Mouse (Mus musculus) liver, embryonic 16.5 days (tissue): ENCODE measurements at regions not wholly inside any gene's neighbourhood (a gene's known extent, or its start where the extent isn't known, plus 50 kb on each side); places are given as distances from the start of the nearest gene placed in this dataset.

ENCODE experiments used
- ATAC-seq: fragments of 200-750 bp; cut with Nextera tagmentation; 2 replicates; pipeline ENCODE4 v1.8.0; 2017; ENCODE audit warnings: low read depth, mild to moderate bottlenecking, moderate number of reproducible peaks, moderate library complexity
- H3K27ac ChIP-seq: fragments of 300-500 bp; sonication (generic); 2 replicates; pipeline ENCODE4 v1.5.1; 2014; ENCODE audit warnings: mild to moderate bottlenecking, low read length
- H3K27me3 ChIP-seq: fragments of 300-500 bp; sonication (generic); 2 replicates; pipeline ENCODE4 v1.6.1; 2014; ENCODE audit warnings: low read depth, low read length, mixed read lengths; ENCODE audit not compliant: control insufficient read depth, insufficient read depth
- H3K36me3 ChIP-seq: fragments of 300-500 bp; sonication (generic); 2 replicates; pipeline ENCODE4 v1.6.1; 2014; ENCODE audit warnings: mild to moderate bottlenecking; ENCODE audit not compliant: control insufficient read depth, insufficient read depth
- H3K4me1 ChIP-seq: fragments of 300-500 bp; sonication (generic); 2 replicates; pipeline ENCODE4 v1.6.1; 2014; ENCODE audit warnings: low read depth, low read length, mixed read lengths; ENCODE audit not compliant: control insufficient read depth
- H3K4me2 ChIP-seq: fragments of 300-500 bp; sonication (generic); 2 replicates; pipeline ENCODE4 v1.6.1; 2014; ENCODE audit warnings: low read depth, low read length, mixed read lengths
- H3K4me3 ChIP-seq: fragments of 300-500 bp; sonication (generic); 2 replicates; pipeline ENCODE4 v1.5.1; 2014; ENCODE audit warnings: low read depth, mild to moderate bottlenecking, low read length
- H3K9ac ChIP-seq: fragments of 300-500 bp; sonication (generic); 2 replicates; pipeline ENCODE4 v1.6.1; 2014; ENCODE audit warnings: low read depth, low read length
- H3K9me3 ChIP-seq: fragments of 300-500 bp; sonication (generic); replicated peaks from 2 replicates; pipeline ENCODE4 v1.6.1; 2016; ENCODE audit warnings: low read length; ENCODE audit not compliant: control insufficient read depth
- WGBS: fragments of 180-500 bp; shearing (Covaris S2); extraction: QIAGEN DNeasy Blood & Tissue Kit; methylation state at CpG from one replicate; pipeline ENCODE4 v1.1.7; 2014; ENCODE audit not compliant: insufficient replicate concordance; 5-methylcytosine and 5-hydroxymethylcytosine counted together

DNA sequence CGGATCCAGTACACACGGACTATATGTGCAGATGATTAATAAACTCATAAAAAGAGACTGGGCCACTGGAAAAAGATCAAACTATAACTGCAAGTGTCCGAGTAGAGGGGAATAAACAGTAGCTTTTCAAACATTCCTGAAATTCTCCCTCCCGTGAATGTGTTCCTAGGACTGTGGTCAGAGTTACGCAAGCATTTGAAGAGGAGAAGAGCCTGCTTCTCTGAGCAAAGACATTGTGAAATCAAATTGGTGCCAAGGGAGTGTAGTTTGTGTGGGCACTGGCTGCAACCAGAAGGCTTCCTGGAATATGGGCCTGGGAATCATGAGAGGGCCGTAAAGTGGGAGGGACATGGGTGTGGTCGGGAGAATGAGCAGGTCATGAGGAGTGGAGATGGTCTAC lies 78.3 kb upstream of the Stx18 start:
- H3K27ac ChIP-seq, result no peak overlapping the region
- H3K4me2 ChIP-seq, result no peak overlapping the region
- no peaks in the 10 kb centered on the region for H3K27me3 ChIP-seq
- H3K9me3 ChIP-seq, result no peaks in the 10 kb centered on the region
- 51% methylated on average over 7 of the region's 7 CpGs for WGBS
- no peak for ATAC-seq
- no peaks in the 10 kb centered on the region for H3K36me3 ChIP-seq
- H3K4me3 ChIP-seq, result no peak overlapping the region
- H3K4me1 ChIP-seq, result no peaks in the 10 kb centered on the region
- no peak overlapping the region for H3K9ac ChIP-seq

DNA sequence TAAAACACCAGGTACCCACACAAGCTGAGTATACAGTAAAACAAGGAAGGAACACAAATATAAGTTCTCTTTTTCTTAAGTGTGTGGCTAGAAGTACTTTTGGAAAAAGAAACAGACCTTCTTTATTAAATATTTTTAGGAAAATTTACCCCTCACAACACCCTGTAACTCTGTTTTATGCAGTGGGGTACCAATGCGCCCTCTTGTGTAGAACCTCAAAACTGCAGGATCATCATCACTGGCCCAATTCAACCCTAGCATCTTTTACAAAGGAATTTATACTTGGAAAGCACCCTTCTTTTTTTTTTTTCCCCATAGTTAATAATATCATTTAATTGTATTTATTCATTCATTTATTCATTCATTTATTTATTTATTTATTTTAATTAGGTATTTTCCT lies 86.4 kb upstream of the Stx18 start:
- ATAC-seq, result no peak
- no peak overlapping the region for H3K4me3 ChIP-seq

DNA sequence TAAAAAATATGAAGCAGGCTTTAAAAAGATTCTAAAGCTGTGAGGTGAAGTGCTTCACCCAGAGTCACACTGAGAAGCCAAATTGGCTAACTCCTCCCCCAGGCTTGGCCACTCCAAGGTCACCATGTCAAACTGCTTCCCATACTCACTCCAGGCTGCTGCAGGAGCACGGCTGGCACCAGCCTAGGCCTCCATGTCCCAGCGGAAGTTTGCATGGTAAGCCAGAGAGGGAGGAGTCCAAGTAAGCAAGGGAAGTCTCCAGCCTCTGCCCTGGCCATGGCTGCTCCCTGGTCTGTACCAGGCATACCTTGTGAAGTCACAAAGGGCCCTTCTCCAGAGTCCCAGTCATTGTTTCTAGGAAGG lies 105.8 kb upstream of the Stx18 start:
- Histone ChIP-seq H3K9ac (no peak overlapping the region), H3K4me3 (no peak overlapping the region), H3K36me3 (no peaks in the 10 kb centered on the region), H3K27ac (no peak overlapping the region), H3K9me3 (no peaks in the 10 kb centered on the region), H3K4me1 (no peaks in the 10 kb centered on the region), H3K4me2 (no peak overlapping the region), H3K27me3 (no peaks in the 10 kb centered on the region)
- 14% methylated on average over 2 of the region's 2 CpGs for WGBS
- no peak for ATAC-seq

More for the DNA sequence above, 86.4 kb upstream of the Stx18 start:
- Histone ChIP-seq H3K4me1 (no peaks in the 10 kb centered on the region), H3K27me3 (no peaks in the 10 kb centered on the region), H3K4me2 (no peak overlapping the region), H3K9ac (no peak overlapping the region), H3K36me3 (no peaks in the 10 kb centered on the region), H3K9me3 (no peaks in the 10 kb centered on the region), H3K27ac (no peak overlapping the region)
- WGBS, result 0% methylated on average over 1 of the region's 1 CpGs

DNA sequence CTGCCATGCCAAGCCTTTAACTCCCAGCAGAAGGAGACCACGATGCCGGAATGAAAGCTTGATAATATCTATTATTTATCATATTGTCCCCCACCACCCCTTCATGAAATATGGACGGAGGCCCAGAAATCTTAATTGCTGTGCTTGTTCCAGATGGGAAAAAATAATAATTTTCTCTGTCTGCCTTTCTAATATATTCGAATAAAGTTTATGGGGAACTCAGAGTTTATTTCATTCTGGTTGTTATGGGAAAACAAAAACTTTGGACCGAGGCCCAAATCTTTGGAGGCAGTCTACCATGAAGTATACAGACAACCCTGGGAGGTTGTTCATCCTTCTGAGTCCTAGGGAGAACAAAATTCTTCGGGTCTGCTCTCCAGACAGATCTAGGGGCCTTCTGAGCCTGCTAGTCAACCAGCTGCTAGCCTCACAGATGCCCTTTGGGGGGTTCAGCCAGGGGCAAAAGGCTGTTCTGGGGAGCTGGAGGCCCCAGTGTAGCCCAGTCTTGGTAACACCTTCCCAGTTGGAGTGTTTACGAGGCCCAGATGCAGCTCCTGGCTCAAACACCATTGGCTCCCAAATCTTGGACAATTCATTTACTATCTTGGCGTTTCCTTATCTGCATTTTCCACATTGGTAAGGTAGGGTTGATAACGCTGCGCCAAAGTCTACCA lies 106.3 kb upstream of the Stx18 start:
- H3K27me3 ChIP-seq, result no peaks in the 10 kb centered on the region
- no peak overlapping the region for H3K27ac ChIP-seq
- H3K4me2 ChIP-seq, result no peak overlapping the region
- no peaks in the 10 kb centered on the region for H3K36me3 ChIP-seq
- no peaks in the 10 kb centered on the region for H3K4me1 ChIP-seq
- 51% methylated on average over 10 of the region's 10 CpGs for WGBS
- H3K4me3 ChIP-seq, result no peak overlapping the region
- no peaks in the 10 kb centered on the region for H3K9me3 ChIP-seq
- no peak for ATAC-seq
- H3K9ac ChIP-seq, result no peak overlapping the region

DNA sequence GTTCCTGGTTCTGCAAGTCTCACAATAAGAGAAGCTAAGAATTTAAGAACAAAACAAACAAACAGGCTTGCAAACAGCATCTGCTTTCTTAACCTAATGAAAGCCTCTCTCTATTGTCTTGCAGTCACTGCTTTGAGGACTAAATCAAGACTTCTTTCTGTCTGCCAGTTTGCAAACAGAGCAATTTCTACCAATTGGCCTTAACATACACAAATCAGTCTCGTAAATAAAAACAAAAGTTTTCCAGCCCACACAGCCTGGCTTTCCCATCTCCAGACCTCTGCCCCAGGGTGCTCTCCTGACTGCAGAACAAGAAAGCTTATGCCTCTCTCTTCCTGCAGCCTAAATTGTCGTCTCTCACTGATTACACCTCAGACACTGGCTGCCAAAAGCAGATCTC lies 96.1 kb upstream of the Msx1 start:
- peaks cover 20% of the 10 kb centered on the region for H3K27me3 ChIP-seq
- WGBS, result 19% methylated on average over 2 of the region's 2 CpGs
- H3K9me3 ChIP-seq, result no peaks in the 10 kb centered on the region
- ATAC-seq, result no peak
- no peaks in the 10 kb centered on the region for H3K36me3 ChIP-seq
- no peak overlapping the region for H3K4me2 ChIP-seq
- no peaks in the 10 kb centered on the region for H3K4me1 ChIP-seq
- H3K4me3 ChIP-seq, result no peak overlapping the region
- H3K9ac ChIP-seq, result no peak overlapping the region
- no peak overlapping the region for H3K27ac ChIP-seq

DNA sequence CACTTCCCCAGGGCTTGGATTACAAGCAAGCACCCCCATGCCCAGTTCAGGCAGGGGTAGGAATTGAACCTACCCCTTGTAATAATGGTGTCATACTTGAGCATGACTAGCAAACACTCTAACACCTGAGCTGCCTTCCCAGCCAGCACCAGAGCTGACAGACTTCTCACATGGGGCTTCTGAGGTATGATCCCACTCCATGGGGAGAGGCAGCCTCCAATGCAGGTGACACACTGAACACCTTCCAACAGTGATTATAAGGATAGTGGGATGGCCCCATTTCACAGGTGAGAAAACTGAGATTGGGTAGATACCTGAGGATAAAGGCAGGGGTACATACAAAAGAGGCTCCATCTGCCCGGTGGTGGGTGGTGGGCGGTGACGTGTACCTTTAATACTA lies 94.7 kb upstream of the Msx1 start:
- Histone ChIP-seq H3K36me3 (no peaks in the 10 kb centered on the region), H3K27me3 (peaks cover 20% of the 10 kb centered on the region), H3K9me3 (no peaks in the 10 kb centered on the region), H3K4me2 (no peak overlapping the region), H3K4me3 (no peak overlapping the region), H3K27ac (no peak overlapping the region), H3K4me1 (no peaks in the 10 kb centered on the region), H3K9ac (no peak overlapping the region)
- 69% methylated on average over 3 of the region's 3 CpGs for WGBS
- ATAC-seq, result no peak

DNA sequence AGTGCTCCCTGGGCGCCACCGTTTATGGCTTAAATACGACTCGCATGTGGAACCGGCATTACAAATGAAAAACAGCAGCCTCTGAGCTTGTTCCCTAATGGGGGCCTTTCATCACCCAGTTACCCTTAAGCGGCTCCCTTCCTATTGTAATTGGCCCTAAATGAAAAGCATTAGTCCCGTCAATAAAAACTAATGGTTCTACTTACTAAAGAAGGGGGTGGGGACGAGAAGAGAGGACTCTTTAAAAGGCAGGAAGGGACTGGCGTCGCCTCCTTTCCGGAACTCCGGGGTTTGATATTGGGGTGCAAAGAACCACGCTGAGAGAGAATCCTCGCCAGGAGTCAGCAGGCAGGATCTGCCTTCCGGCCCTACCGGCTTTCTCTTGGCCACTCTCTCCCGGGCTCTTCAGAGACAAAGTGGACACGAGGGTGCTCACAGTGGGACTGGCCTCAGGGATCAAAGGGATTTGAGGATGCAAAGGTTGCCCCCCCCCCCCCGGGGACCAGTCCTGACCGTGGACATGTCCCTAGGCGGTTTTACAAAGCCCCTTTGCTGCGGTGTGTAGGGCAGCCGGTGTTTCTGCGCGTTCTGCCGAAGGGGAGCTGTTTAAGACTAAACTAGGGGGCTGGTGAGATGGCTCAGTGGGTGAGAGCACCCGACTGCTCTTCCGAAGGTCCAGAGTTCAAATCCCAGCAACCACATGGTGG lies 93.8 kb upstream of the Msx1 start:
- Histone ChIP-seq H3K9me3 (no peaks in the 10 kb centered on the region), H3K27ac (no peak overlapping the region), H3K9ac (no peak overlapping the region), H3K4me3 (no peak overlapping the region), H3K36me3 (no peaks in the 10 kb centered on the region), H3K4me2 (no peak overlapping the region), H3K27me3 (peaks cover 20% of the 10 kb centered on the region), H3K4me1 (no peaks in the 10 kb centered on the region)
- no peak for ATAC-seq
- WGBS, result 4% methylated on average over 28 of the region's 28 CpGs

DNA sequence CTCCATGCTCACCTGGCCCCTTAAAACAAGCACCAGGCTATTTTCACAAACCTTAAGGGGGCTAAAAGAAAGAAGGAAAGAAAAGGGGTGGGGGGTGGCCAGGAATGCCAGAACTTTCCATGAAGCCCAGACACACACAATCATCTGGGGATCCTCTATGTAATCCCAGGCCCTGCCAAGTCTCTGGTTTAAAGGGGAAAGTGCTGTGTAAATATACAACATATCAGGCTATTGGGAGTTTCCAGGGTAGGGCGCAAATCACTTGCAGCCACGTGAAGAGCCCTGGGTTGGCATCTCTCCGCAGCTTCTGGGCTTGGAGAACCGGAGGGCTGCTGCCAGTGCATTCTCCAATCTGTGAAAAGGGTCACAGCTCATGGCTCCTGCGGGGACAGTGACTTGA lies 92.8 kb upstream of the Msx1 start:
- H3K27me3 ChIP-seq, result peaks cover 20% of the 10 kb centered on the region
- no peak overlapping the region for H3K27ac ChIP-seq
- WGBS, result 10% methylated on average over 5 of the region's 5 CpGs
- H3K4me1 ChIP-seq, result no peaks in the 10 kb centered on the region
- no peak for ATAC-seq
- H3K4me2 ChIP-seq, result no peak overlapping the region
- no peak overlapping the region for H3K9ac ChIP-seq
- H3K4me3 ChIP-seq, result no peak overlapping the region
- H3K36me3 ChIP-seq, result no peaks in the 10 kb centered on the region
- H3K9me3 ChIP-seq, result no peaks in the 10 kb centered on the region

DNA sequence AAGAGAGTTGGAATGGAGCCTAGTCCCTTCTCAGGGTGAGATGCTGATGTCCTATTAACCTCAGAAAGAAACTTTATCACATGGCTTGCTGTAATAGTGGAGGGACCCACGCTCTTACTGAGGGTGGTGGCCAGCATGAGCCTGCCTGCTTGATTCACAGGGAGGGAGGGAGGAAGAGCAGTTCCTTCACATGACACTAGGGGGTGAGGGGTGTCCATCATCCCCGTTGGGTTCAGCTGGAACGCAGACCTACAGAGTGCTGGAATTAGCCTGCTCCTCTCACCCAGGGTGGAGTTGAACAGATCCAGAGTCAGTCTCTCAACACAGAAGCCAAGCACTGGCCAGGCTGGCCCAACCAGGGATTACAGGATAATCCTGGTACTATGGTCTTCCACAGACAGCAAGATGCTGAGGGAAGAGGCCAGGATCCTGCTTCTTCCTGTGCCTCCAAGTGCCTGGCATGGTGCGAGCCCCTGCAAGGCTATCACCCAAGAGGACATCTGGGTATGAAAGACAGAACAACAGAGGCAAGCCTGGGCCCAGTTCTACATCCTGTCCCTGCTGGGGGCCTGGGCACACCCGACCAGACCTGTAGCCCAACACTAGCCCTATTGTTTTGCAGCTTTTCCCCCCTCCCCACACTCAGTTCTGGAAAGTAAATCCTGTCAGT lies 80.4 kb upstream of the Msx1 start:
- 23% methylated on average over 5 of the region's 5 CpGs for WGBS
- Histone ChIP-seq H3K27ac (no peak overlapping the region), H3K4me3 (no peak overlapping the region), H3K9ac (no peak overlapping the region), H3K4me2 (no peak overlapping the region), H3K36me3 (no peaks in the 10 kb centered on the region), H3K27me3 (peaks cover 17% of the 10 kb centered on the region), H3K9me3 (no peaks in the 10 kb centered on the region), H3K4me1 (no peaks in the 10 kb centered on the region)
- no peak for ATAC-seq
